Mouse (Mus musculus): ENCODE data around the gene Srgap2.

Gene Srgap2

DNA sequence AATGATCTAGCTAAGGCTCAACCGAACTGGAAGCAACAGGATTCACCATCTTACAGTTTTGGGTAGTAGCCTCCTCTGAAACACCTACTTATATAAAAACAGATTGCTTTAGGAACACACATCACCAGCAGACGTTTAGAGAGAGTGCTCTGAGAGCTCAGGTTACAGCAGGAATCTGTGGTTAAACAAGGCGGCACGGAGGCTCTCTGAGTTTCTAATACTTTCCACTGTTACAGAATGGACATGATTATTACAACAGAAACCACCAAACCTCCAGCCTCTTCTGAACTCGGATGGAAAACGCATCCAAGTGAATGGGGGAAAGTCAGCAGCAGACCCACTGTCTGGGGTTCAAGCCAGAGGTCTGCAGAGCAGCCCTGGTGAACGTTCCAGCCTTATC, 291.1 kb downstream of the Srgap2 start:
- no peak for DNase-seq
